Mouse (Mus musculus) brain, embryonic 14.5 days (tissue): ENCODE results near the gene Rnaseh1. TPM values are rescaled to one million over a fixed set of nuclear protein-coding genes. Genes with fewer than 3 reads are reported as not detected.

Experiments used
- DNase-seq: peaks from one replicate; pipeline ENCODE4 v3.0.0-alpha.2; 2011; ENCODE audit warnings: low read depth
- CTCF ChIP-seq: fragments of 200-500 bp; IDR thresholded peaks from 2 replicates; pipeline ENCODE4 v1.5.1; 2012; ENCODE audit warnings: inconsistent platforms, mild to moderate bottlenecking, moderate library complexity, borderline replicate concordance; ENCODE audit not compliant: insufficient read depth, insufficient read length; ENCODE audit errors: extremely low read depth
- POLR2A ChIP-seq: fragments of 200-500 bp; IDR thresholded peaks from 2 replicates; pipeline ENCODE4 v1.6.1; 2012; ENCODE audit warnings: mild to moderate bottlenecking, inconsistent platforms, borderline replicate concordance; ENCODE audit not compliant: poor library complexity, insufficient read depth, insufficient read length, severe bottlenecking; ENCODE audit errors: extremely low read depth
- polyA plus RNA-seq: library from polyadenylated mRNA; depleted of rRNA; stranded (reverse); fragments of >200 nt; gene quantifications from 2 replicates; pipeline ENCODE4 v1.2.3, GENCODE M21; 2012; rRNA removed

Rnaseh1 gene
- polyA plus RNA-seq, result 22.1 and 23.6 TPM in 2 replicates

- TF ChIP-seq POLR2A, result peak; percentile 72
- no peak for TF ChIP-seq CTCF
Observed at GRCm38 (mm10) chr12:28649141-28650110, at the start of gene Rnaseh1. TSS of gene Rnaseh1 (plus strand) at chr12:28649602.

GRCm38 (mm10) chr12:28602259-28602658 lies 47.1 kb upstream of the Rnaseh1 start:
- TF ChIP-seq POLR2A (no peak), CTCF (no peak)
- DNase-seq, result peak; percentile 88

More at GRCm38 (mm10) chr12:28649141-28650110, at the start of gene Rnaseh1:
- peak; percentile 97 for DNase-seq

GRCm38 (mm10) chr12:28603494-28603893 lies 45.9 kb upstream of the Rnaseh1 start:
- DNase-seq, result peak; percentile 59
- no peak for TF ChIP-seq CTCF
- no peak for TF ChIP-seq POLR2A

- peak; percentile 85 for DNase-seq
- no peak for TF ChIP-seq CTCF
- no peak for TF ChIP-seq POLR2A
Observed at GRCm38 (mm10) chr12:28607546-28608305, 41.7 kb upstream of the Rnaseh1 start.

GRCm38 (mm10) chr12:28612391-28612790 lies 37.0 kb upstream of the Rnaseh1 start:
- no peak for DNase-seq
- no peak for TF ChIP-seq CTCF
- TF ChIP-seq POLR2A, result no peak

- no peak for DNase-seq
- TF ChIP-seq POLR2A, result no peak
- TF ChIP-seq CTCF, result no peak
Observed at GRCm38 (mm10) chr12:28614401-28614800, 35.0 kb upstream of the Rnaseh1 start.

- DNase-seq, result no peak
- no peak for TF ChIP-seq POLR2A
- TF ChIP-seq CTCF, result no peak
Observed at GRCm38 (mm10) chr12:28617297-28617696, 32.1 kb upstream of the Rnaseh1 start.

GRCm38 (mm10) chr12:28621451-28622166 lies 27.8 kb upstream of the Rnaseh1 start:
- no peak for DNase-seq
- TF ChIP-seq POLR2A (no peak), CTCF (peak; percentile 7; the same call in 1 of the 2 replicates)

GRCm38 (mm10) chr12:28622167-28622532 lies 27.3 kb upstream of the Rnaseh1 start:
- no peak for DNase-seq
- TF ChIP-seq POLR2A (no peak), CTCF (no peak)

GRCm38 (mm10) chr12:28622641-28623040 lies 26.8 kb upstream of the Rnaseh1 start:
- TF ChIP-seq CTCF (no peak), POLR2A (no peak)
- DNase-seq, result no peak

- no peak for DNase-seq
- no peak for TF ChIP-seq POLR2A
- TF ChIP-seq CTCF, result no peak
Observed at GRCm38 (mm10) chr12:28623195-28623594, 26.2 kb upstream of the Rnaseh1 start, which contains the start of gene Colec11. TSS of gene Colec11 (minus strand) at chr12:28623377.

- DNase-seq, result no peak
- TF ChIP-seq CTCF (no peak), POLR2A (no peak)
Observed at GRCm38 (mm10) chr12:28624251-28624650, 25.2 kb upstream of the Rnaseh1 start.

- no peak for TF ChIP-seq POLR2A
- no peak for TF ChIP-seq CTCF
- no peak for DNase-seq
Observed at GRCm38 (mm10) chr12:28625407-28625806, 24.0 kb upstream of the Rnaseh1 start.

GRCm38 (mm10) chr12:28627092-28627491 lies 22.3 kb upstream of the Rnaseh1 start:
- TF ChIP-seq CTCF (no peak), POLR2A (no peak)
- DNase-seq, result no peak
